Comparison of ENCODE assay signal across 18 mouse cellular contexts in genomic region chr10:99333831-99334230, GRCm38 (mm10).
"Had no signal": no experiment of that assay in that cellular context is flagged by ENCODE, and none has a peak within 500 bp of the region (broad histone marks: within the 10 kb centered on the region; RNA-seq: fewer than 3 reads in every experiment).

No protein-coding gene starts in this region.

- DNase-seq: kidney, postnatal 25 days; layer of hippocampus, adult 9-11 months; liver; lung, adult 18-20 months; lung, postnatal 10 days; lung, postnatal 4 days; midbrain, embryonic 14.5 days; thymus, adult 2 months; thymus, postnatal 14 days; thymus, postnatal 4 days had no signal

- H3K27me3 ChIP-seq: limb, embryonic 13.5 days; liver, embryonic 12.5 days; liver, embryonic 15.5 days had no signal

- ATAC-seq: liver, embryonic 12.5 days had no signal

- H3K9me3 ChIP-seq: limb, embryonic 10.5 days; limb, embryonic 13.5 days; liver, embryonic 12.5 days; liver, embryonic 15.5 days had no signal

- H3K4me2 ChIP-seq: limb, embryonic 13.5 days; liver, embryonic 12.5 days; liver, embryonic 15.5 days; midbrain, embryonic 11.5 days had no signal

- H3K36me3 ChIP-seq: limb, embryonic 10.5 days; limb, embryonic 13.5 days; liver, embryonic 12.5 days; liver, embryonic 15.5 days had no signal

- H3K4me1 ChIP-seq: liver, embryonic 12.5 days; liver, embryonic 15.5 days had no signal

- H3K4me3 ChIP-seq: layer of hippocampus, adult 2 months; limb, embryonic 10.5 days; limb, embryonic 13.5 days; liver, embryonic 12.5 days; liver, embryonic 15.5 days had no signal

- H3K9ac ChIP-seq: limb, embryonic 13.5 days; liver, embryonic 12.5 days; liver, embryonic 15.5 days had no signal

- H3K27ac ChIP-seq: kidney, postnatal 0 days; layer of hippocampus, adult 2 months; limb, embryonic 10.5 days; limb, embryonic 13.5 days; liver, embryonic 12.5 days; liver, embryonic 15.5 days; stomach, postnatal 0 days had no signal
